Mouse (Mus musculus) hindbrain, embryonic 11.5 days (tissue): Measurements from ENCODE around the gene Tmem37. TPM values are rescaled to one million over a fixed set of nuclear protein-coding genes. Genes with fewer than 3 reads are reported as not detected.

Source experiments
- ATAC-seq: fragments of 200-750 bp; cut with Nextera tagmentation; 2 replicates; pipeline ENCODE4 v1.8.0; 2017; ENCODE audit warnings: mild to moderate bottlenecking, moderate TSS enrichment, moderate library complexity; ENCODE audit not compliant: low FRiP score
- DNase-seq: peaks from one replicate; pipeline ENCODE4 v3.0.0-alpha.2; 2015; ENCODE audit warnings: low spot score
- H3K27ac ChIP-seq: fragments of 300-500 bp; sonication (generic); 2 replicates; pipeline ENCODE4 v1.5.1; 2014; ENCODE audit warnings: mild to moderate bottlenecking, low read depth, low read length
- H3K27me3 ChIP-seq: fragments of 300-500 bp; sonication (generic); 2 replicates; pipeline ENCODE4 v1.6.1; 2014; ENCODE audit warnings: mild to moderate bottlenecking, low read length, moderate library complexity, mixed read lengths; ENCODE audit not compliant: control insufficient read depth, insufficient read depth
- H3K36me3 ChIP-seq: fragments of 300-500 bp; sonication (generic); 2 replicates; pipeline ENCODE4 v1.6.1; 2014; ENCODE audit warnings: mild to moderate bottlenecking, low read length, moderate library complexity, mixed read lengths; ENCODE audit not compliant: control insufficient read depth, insufficient read depth
- H3K4me1 ChIP-seq: fragments of 300-500 bp; sonication (generic); replicated peaks from 2 replicates; pipeline ENCODE4 v1.6.1; 2014; ENCODE audit warnings: low read length, mixed read lengths; ENCODE audit not compliant: control insufficient read depth, insufficient read depth
- H3K4me2 ChIP-seq: fragments of 300-500 bp; sonication (generic); replicated peaks from 2 replicates; pipeline ENCODE4 v1.6.1; 2014; ENCODE audit warnings: mild to moderate bottlenecking, low read depth, low read length
- H3K4me3 ChIP-seq: fragments of 300-500 bp; sonication (generic); 2 replicates; pipeline ENCODE4 v1.5.1; 2014; ENCODE audit warnings: low read depth, low read length
- H3K9ac ChIP-seq: fragments of 300-500 bp; sonication (generic); 2 replicates; pipeline ENCODE4 v1.6.1; 2014; ENCODE audit warnings: low read depth, low read length
- H3K9me3 ChIP-seq: fragments of 300-500 bp; sonication (generic); 2 replicates; pipeline ENCODE4 v1.6.1; 2016; ENCODE audit warnings: low read length; ENCODE audit not compliant: control insufficient read depth
- WGBS: fragments of 180-500 bp; shearing (Covaris S2); extraction: QIAGEN DNeasy Blood & Tissue Kit; methylation state at CpG from one replicate; pipeline ENCODE4 v1.1.7; 2014; 5-methylcytosine and 5-hydroxymethylcytosine counted together
- polyA plus RNA-seq: library from polyadenylated mRNA; unstranded; fragments of >200 nt; fragmentation: Nextera tagmentation; extraction: Ambion mirVana; gene quantifications from 2 replicates; pipeline ENCODE4 v1.2.1, GENCODE M21; 2014

Gene Tmem37
- polyA plus RNA-seq: 8.8 and 10.6 TPM in 2 replicates

- no peak within 1 kb of the TSS for H3K27ac ChIP-seq
- WGBS: 2% methylated on average over 40 of the region's 40 CpGs
Measured at GRCm38 (mm10) chr1:120073519-120074306, at the start of gene Tmem37. TSS of gene Tmem37 (minus strand) at chr1:120074074.

GRCm38 (mm10) chr1:120122634-120123383, 48.9 kb upstream of the Tmem37 start:
- 94% methylated on average over 8 of the region's 8 CpGs for WGBS
- Histone ChIP-seq H3K4me1 (peaks cover 5% of the 10 kb centered on the region; the same call in 1 of the 2 replicates), H3K27me3 (no peaks in the 10 kb centered on the region), H3K9me3 (no peaks in the 10 kb centered on the region), H3K4me3 (no peak overlapping the region), H3K36me3 (no peaks in the 10 kb centered on the region), H3K27ac (no peak overlapping the region), H3K9ac (no peak overlapping the region), H3K4me2 (no peak overlapping the region)
- ATAC-seq: no peak
- no peak for DNase-seq

More at GRCm38 (mm10) chr1:120073519-120074306, at the start of gene Tmem37:
- Histone ChIP-seq H3K4me1 (no peaks in the 10 kb centered on the region), H3K4me2 (peak within 1 kb of the TSS; percentile 87), H3K9ac (peak within 1 kb of the TSS; percentile 40), H3K36me3 (no peaks in the 10 kb centered on the region), H3K4me3 (peak within 1 kb of the TSS; percentile 33), H3K27me3 (peaks cover 13% of the 10 kb centered on the region), H3K9me3 (no peaks in the 10 kb centered on the region)
- peak; percentile 85 for ATAC-seq
- peak; percentile 77 for DNase-seq

GRCm38 (mm10) chr1:120121930-120122530, 48.2 kb upstream of the Tmem37 start:
- 88% methylated on average over 9 of the region's 9 CpGs for WGBS
- Histone ChIP-seq H3K4me2 (peak overlapping the region; percentile 55), H3K27me3 (no peaks in the 10 kb centered on the region), H3K36me3 (no peaks in the 10 kb centered on the region), H3K4me3 (peak overlapping the region; percentile 52), H3K9me3 (no peaks in the 10 kb centered on the region), H3K4me1 (peaks cover 5% of the 10 kb centered on the region; the same call in 1 of the 2 replicates), H3K9ac (peak overlapping the region; percentile 65), H3K27ac (no peak overlapping the region)
- DNase-seq: no peak
- ATAC-seq: no peak

GRCm38 (mm10) chr1:120120969-120121811, 47.3 kb upstream of the Tmem37 start, which contains the start of the genes Dbi and 3110009E18Rik:
TSS of gene Dbi (minus strand) at chr1:120121078.
TSS of gene 3110009E18Rik (plus strand) at chr1:120121187.
- Histone ChIP-seq H3K27ac (peak within 1 kb of the TSS; percentile 87), H3K4me1 (peaks cover 5% of the 10 kb centered on the region; the same call in 1 of the 2 replicates), H3K4me2 (peak within 1 kb of the TSS; percentile 55), H3K4me3 (peak within 1 kb of the TSS; percentile 52), H3K9me3 (no peaks in the 10 kb centered on the region), H3K27me3 (no peaks in the 10 kb centered on the region), H3K36me3 (no peaks in the 10 kb centered on the region), H3K9ac (peak within 1 kb of the TSS; percentile 65)
- WGBS: 2% methylated on average over 52 of the region's 52 CpGs
- ATAC-seq (peak; percentile 97), DNase-seq (peak; percentile 99)

- H3K9ac ChIP-seq: peak overlapping the region; percentile 55
- H3K27me3 ChIP-seq: no peaks in the 10 kb centered on the region
- H3K36me3 ChIP-seq: peaks cover 4% of the 10 kb centered on the region
- peak overlapping the region; percentile 47 for H3K4me2 ChIP-seq
- ATAC-seq: peak; percentile 58
- peak; percentile 45 for DNase-seq
- peak overlapping the region; percentile 67 for H3K27ac ChIP-seq
- H3K4me1 ChIP-seq: peaks cover 5% of the 10 kb centered on the region; the same call in 1 of the 2 replicates
- peak overlapping the region; percentile 52 for H3K4me3 ChIP-seq
- WGBS: 7% methylated on average over 24 of the region's 24 CpGs
- no peaks in the 10 kb centered on the region for H3K9me3 ChIP-seq
Measured at GRCm38 (mm10) chr1:120120141-120120968, 46.5 kb upstream of the Tmem37 start.

- H3K36me3 ChIP-seq: peaks cover 13% of the 10 kb centered on the region
- no peak overlapping the region for H3K9ac ChIP-seq
- DNase-seq: no peak
- H3K4me3 ChIP-seq: peak overlapping the region; percentile 52; the same call in 1 of the 2 replicates
- H3K27me3 ChIP-seq: no peaks in the 10 kb centered on the region
- 0 out of 2 replicates have a peak, but pooled peaks cover 2% of the 10 kb centered on the region for H3K9me3 ChIP-seq
- peaks cover 5% of the 10 kb centered on the region; the same call in 1 of the 2 replicates for H3K4me1 ChIP-seq
- H3K4me2 ChIP-seq: no peak overlapping the region
- no peak overlapping the region for H3K27ac ChIP-seq
- ATAC-seq: no peak
- 90% methylated on average over 4 of the region's 4 CpGs for WGBS
Measured at GRCm38 (mm10) chr1:120119389-120119788, 45.5 kb upstream of the Tmem37 start.

GRCm38 (mm10) chr1:120118854-120119253, 45.0 kb upstream of the Tmem37 start:
- H3K9ac ChIP-seq: no peak overlapping the region
- DNase-seq (no peak), ATAC-seq (no peak)
- no peaks in the 10 kb centered on the region for H3K27me3 ChIP-seq
- no peak overlapping the region for H3K4me2 ChIP-seq
- peaks cover 16% of the 10 kb centered on the region for H3K36me3 ChIP-seq
- peaks cover 5% of the 10 kb centered on the region; the same call in 1 of the 2 replicates for H3K4me1 ChIP-seq
- H3K4me3 ChIP-seq: no peak overlapping the region
- 88% methylated on average over 2 of the region's 2 CpGs for WGBS
- no peak overlapping the region for H3K27ac ChIP-seq
- H3K9me3 ChIP-seq: 0 out of 2 replicates have a peak, but pooled peaks cover 4% of the 10 kb centered on the region
